Mouse (Mus musculus) ES-E14 (cell line): ENCODE results near the gene Arl16.

ENCODE experiments used
- HCFC1 ChIP-seq: IDR thresholded peaks from 2 replicates; pipeline ENCODE4 v1.6.1; 2012; ENCODE audit warnings: low read length, inconsistent platforms, borderline replicate concordance; ENCODE audit not compliant: insufficient read depth
- MAFK ChIP-seq: IDR thresholded peaks from 2 replicates; pipeline ENCODE4 v1.6.1; 2014; ENCODE audit warnings: mild to moderate bottlenecking, low read depth, low read length, inconsistent platforms; ENCODE audit not compliant: insufficient read depth
- ZNF384 ChIP-seq: IDR thresholded peaks from 2 replicates; pipeline ENCODE4 v1.6.1; 2012; ENCODE audit warnings: low read depth, low read length, inconsistent platforms

- TF ChIP-seq MAFK (no peak), ZNF384 (no peak), HCFC1 (no peak)
Observed at GRCm38 (mm10) chr11:120442765-120443280, 24.6 kb downstream of the Arl16 start.
